Mouse (Mus musculus): ENCODE measurements around the gene Pld2.

- TF ChIP-seq ZC3H11A (IDR thresholded peaks at IDR 0.05; ENCODE audit: borderline replicate concordance, low read depth, low read length) (no peak), MAFK (IDR thresholded peaks at IDR 0.05; ENCODE audit: insufficient read depth, low read depth, low read length) (no peak), CHD2 (IDR thresholded peaks at IDR 0.05; ENCODE audit: low read depth, low read length) (no peak), ZNF384 (IDR thresholded peaks at IDR 0.05; ENCODE audit: low read depth, low read length) (no peak)
Measured at GRCm38 (mm10) chr11:70598451-70598953, 58.6 kb downstream of the Pld2 start.

All from ES-E14 (cell line).